Mouse (Mus musculus) MEL (cell line): ENCODE measurements around the gene Slc44a3.

Experiments used
- CTCF ChIP-seq, 3 experiments: IDR thresholded peaks in 2 of 3; conservative IDR thresholded peaks in 1 of 3; 2 replicates each; pipeline ENCODE4 v1.5.1; 2011 to 2012; ENCODE audit warnings: low read length in 3 of 3, low read depth in 2 of 3, mild to moderate bottlenecking in 2 of 3, improper control_type of control experiment in 1 of 3, inconsistent platforms in 1 of 3, mixed read lengths in 1 of 3, moderate library complexity in 1 of 3; ENCODE audit not compliant: control insufficient read depth in 1 of 3, insufficient read depth in 1 of 3, poor library complexity in 1 of 3, severe bottlenecking in 1 of 3
- ZC3H11A ChIP-seq: IDR thresholded peaks from 2 replicates; pipeline ENCODE4 v1.6.1; 2012; ENCODE audit warnings: low read depth, mild to moderate bottlenecking, inconsistent platforms, low read length, improper control_type of control experiment

- TF ChIP-seq CTCF (IDR thresholded peaks at IDR 0.05 in 2 of 3, conservative IDR thresholded peaks at IDR 0.05 in 1 of 3; ENCODE audit: control insufficient read depth in 1 of 3, insufficient read depth in 1 of 3, low read depth in 2 of 3, low read length in 3 of 3, poor library complexity in 1 of 3, severe bottlenecking in 1 of 3) (no peak), ZC3H11A (no peak)
These were observed 35.7 kb upstream of the Slc44a3 start for GRCm38 (mm10) chr3:121567904-121568303.
